Mouse (Mus musculus): ENCODE results near the gene 6430531B16Rik. TPM values are rescaled to one million over a fixed set of nuclear protein-coding genes. Genes with fewer than 3 reads are reported as not detected.

Gene 6430531B16Rik
- total and polyA plus RNA-seq, 2 experiments from 2014 or later, result 1.6 TPM

- WGBS, result 53% methylated on average over 12 of the region's 12 CpGs
- H3K36me3 ChIP-seq (ENCODE audit: insufficient read depth, low read length), result peaks cover 65% of the 10 kb centered on the region
- DNase-seq (ENCODE audit: low spot score) (no peak), ATAC-seq (ENCODE audit: low FRiP score) (no peak)
- TF ChIP-seq CTCF (IDR thresholded peaks at IDR 0.05), result no peak
- no peaks in the 10 kb centered on the region for H3K4me1 ChIP-seq (ENCODE audit: insufficient read depth, low read length)
- H3K4me2 ChIP-seq (ENCODE audit: low read depth, low read length, poor library complexity, severe bottlenecking), result no peak overlapping the region
- H3K9me3 ChIP-seq (ENCODE audit: low read length), result no peaks in the 10 kb centered on the region
- H3K27ac ChIP-seq (ENCODE audit: low read depth, low read length), result no peak overlapping the region
- no peaks in the 10 kb centered on the region for H3K27me3 ChIP-seq (ENCODE audit: insufficient read depth, low read length)
- no peak overlapping the region for H3K4me3 ChIP-seq (ENCODE audit: low read depth, low read length)
- H3K9ac ChIP-seq (replicated peaks; ENCODE audit: low read length, poor library complexity, severe bottlenecking), result no peak overlapping the region
Measured at GRCm38 (mm10) chr7:140001086-140001740, 22.7 kb upstream of the 6430531B16Rik start.

- Histone ChIP-seq H3K4me3 (ENCODE audit: low read depth, low read length) (no peak overlapping the region), H3K27ac (ENCODE audit: low read depth, low read length) (no peak overlapping the region), H3K9ac (replicated peaks; ENCODE audit: low read length, poor library complexity, severe bottlenecking) (no peak overlapping the region), H3K4me2 (ENCODE audit: low read depth, low read length, poor library complexity, severe bottlenecking) (no peak overlapping the region), H3K4me1 (ENCODE audit: insufficient read depth, low read length) (no peaks in the 10 kb centered on the region), H3K27me3 (ENCODE audit: insufficient read depth, low read length) (no peaks in the 10 kb centered on the region), H3K9me3 (ENCODE audit: low read length) (no peaks in the 10 kb centered on the region), H3K36me3 (ENCODE audit: insufficient read depth, low read length) (peaks cover 50% of the 10 kb centered on the region)
- DNase-seq (ENCODE audit: low spot score) (no peak), ATAC-seq (ENCODE audit: low FRiP score) (no peak)
- no peak for TF ChIP-seq CTCF (IDR thresholded peaks at IDR 0.05)
- WGBS, result 95% methylated on average over 13 of the region's 13 CpGs
Measured at GRCm38 (mm10) chr7:139998691-139999350, 20.3 kb upstream of the 6430531B16Rik start.

- 35% methylated on average over 3 of the region's 3 CpGs for WGBS
- Histone ChIP-seq H3K4me1 (ENCODE audit: insufficient read depth, low read length) (no peaks in the 10 kb centered on the region), H3K4me2 (ENCODE audit: low read depth, low read length, poor library complexity, severe bottlenecking) (no peak overlapping the region), H3K27ac (ENCODE audit: low read depth, low read length) (no peak overlapping the region), H3K4me3 (ENCODE audit: low read depth, low read length) (no peak overlapping the region), H3K27me3 (ENCODE audit: insufficient read depth, low read length) (no peaks in the 10 kb centered on the region), H3K9me3 (ENCODE audit: low read length) (no peaks in the 10 kb centered on the region), H3K36me3 (ENCODE audit: insufficient read depth, low read length) (peaks cover 34% of the 10 kb centered on the region), H3K9ac (replicated peaks; ENCODE audit: low read length, poor library complexity, severe bottlenecking) (no peak overlapping the region)
- peak; percentile 83 for TF ChIP-seq CTCF (IDR thresholded peaks at IDR 0.05)
- no peak for ATAC-seq (ENCODE audit: low FRiP score)
- DNase-seq (ENCODE audit: low spot score), result peak; percentile 78
Measured at GRCm38 (mm10) chr7:139994676-139995075, 16.1 kb upstream of the 6430531B16Rik start.

GRCm38 (mm10) chr7:139994202-139994601, 15.6 kb upstream of the 6430531B16Rik start:
- no peaks in the 10 kb centered on the region for H3K27me3 ChIP-seq (ENCODE audit: insufficient read depth, low read length)
- no peak for DNase-seq (ENCODE audit: low spot score)
- no peak for ATAC-seq (ENCODE audit: low FRiP score)
- H3K4me3 ChIP-seq (ENCODE audit: low read depth, low read length), result no peak overlapping the region
- no peak overlapping the region for H3K4me2 ChIP-seq (ENCODE audit: low read depth, low read length, poor library complexity, severe bottlenecking)
- TF ChIP-seq CTCF (IDR thresholded peaks at IDR 0.05), result no peak
- 85% methylated on average over 4 of the region's 4 CpGs for WGBS
- no peak overlapping the region for H3K9ac ChIP-seq (replicated peaks; ENCODE audit: low read length, poor library complexity, severe bottlenecking)
- no peaks in the 10 kb centered on the region for H3K9me3 ChIP-seq (ENCODE audit: low read length)
- peaks cover 29% of the 10 kb centered on the region for H3K36me3 ChIP-seq (ENCODE audit: insufficient read depth, low read length)
- H3K27ac ChIP-seq (ENCODE audit: low read depth, low read length), result no peak overlapping the region
- no peaks in the 10 kb centered on the region for H3K4me1 ChIP-seq (ENCODE audit: insufficient read depth, low read length)

GRCm38 (mm10) chr7:139993532-139993931, 15.0 kb upstream of the 6430531B16Rik start:
- Histone ChIP-seq H3K4me2 (ENCODE audit: low read depth, low read length, poor library complexity, severe bottlenecking) (no peak overlapping the region), H3K4me3 (ENCODE audit: low read depth, low read length) (no peak overlapping the region), H3K9me3 (ENCODE audit: low read length) (no peaks in the 10 kb centered on the region), H3K27me3 (ENCODE audit: insufficient read depth, low read length) (no peaks in the 10 kb centered on the region), H3K36me3 (ENCODE audit: insufficient read depth, low read length) (peaks cover 24% of the 10 kb centered on the region), H3K27ac (ENCODE audit: low read depth, low read length) (no peak overlapping the region), H3K9ac (replicated peaks; ENCODE audit: low read length, poor library complexity, severe bottlenecking) (no peak overlapping the region), H3K4me1 (ENCODE audit: insufficient read depth, low read length) (no peaks in the 10 kb centered on the region)
- DNase-seq (ENCODE audit: low spot score), result no peak
- no peak for TF ChIP-seq CTCF (IDR thresholded peaks at IDR 0.05)
- WGBS, result 87% methylated on average over 6 of the region's 6 CpGs
- ATAC-seq (ENCODE audit: low FRiP score), result no peak

GRCm38 (mm10) chr7:139992406-139992805, 13.9 kb upstream of the 6430531B16Rik start, which contains the start of gene Adam8:
Gene Adam8 (minus strand): TSS chr7:139992562.
- TF ChIP-seq CTCF (IDR thresholded peaks at IDR 0.05), result no peak
- Histone ChIP-seq H3K9ac (replicated peaks; ENCODE audit: low read length, poor library complexity, severe bottlenecking) (no peak within 1 kb of the TSS), H3K4me2 (ENCODE audit: low read depth, low read length, poor library complexity, severe bottlenecking) (no peak within 1 kb of the TSS), H3K36me3 (ENCODE audit: insufficient read depth, low read length) (peaks cover 13% of the 10 kb centered on the region), H3K27me3 (ENCODE audit: insufficient read depth, low read length) (no peaks in the 10 kb centered on the region), H3K9me3 (ENCODE audit: low read length) (no peaks in the 10 kb centered on the region), H3K27ac (ENCODE audit: low read depth, low read length) (no peak within 1 kb of the TSS), H3K4me3 (ENCODE audit: low read depth, low read length) (no peak within 1 kb of the TSS), H3K4me1 (ENCODE audit: insufficient read depth, low read length) (no peaks in the 10 kb centered on the region)
- 35% methylated on average over 7 of the region's 7 CpGs for WGBS
- ATAC-seq (ENCODE audit: low FRiP score), result 0 out of 2 replicates have a peak, but pooled peaks have one; percentile 13
- no peak for DNase-seq (ENCODE audit: low spot score)

Data from midbrain, postnatal 0 days (tissue).